Mouse (Mus musculus): ENCODE results near the gene Fam206a.

DNA sequence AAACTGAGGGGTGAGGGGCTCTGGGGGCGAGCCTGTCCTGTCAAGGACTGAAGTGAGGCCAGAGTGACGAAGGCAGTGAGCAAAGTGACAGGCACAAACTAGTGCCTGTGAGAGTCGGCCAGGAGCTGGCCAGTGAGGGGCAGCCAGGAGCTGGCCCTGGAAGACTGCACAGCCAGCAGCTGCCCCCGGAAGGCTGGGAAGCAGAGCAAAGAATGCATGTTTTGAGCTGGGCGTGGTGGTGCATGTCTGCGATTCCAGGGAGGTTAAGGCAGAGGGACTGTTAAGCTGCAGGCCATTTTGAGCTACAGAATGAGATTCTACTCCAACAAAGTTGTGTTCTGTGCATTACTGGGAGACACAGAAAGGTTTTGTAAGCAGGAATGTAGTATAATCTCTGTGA is 48.6 kb downstream of the Fam206a start:
- TF ChIP-seq CTCF (IDR thresholded peaks at IDR 0.05; ENCODE audit: low read depth, low read length) (no peak), POLR2A (IDR thresholded peaks at IDR 0.05; ENCODE audit: extremely low read depth, insufficient read depth, low read length) (no peak)
